Mouse (Mus musculus) lung, adult 2 months (tissue): ENCODE results near the gene Fgd2. TPM values are rescaled to one million over a fixed set of nuclear protein-coding genes. Genes with fewer than 3 reads are reported as not detected.
"Not testable (repeated sequence)": the region's sequence is repeated elsewhere in the genome, so short reads cannot be mapped to it uniquely, and the experiment has no call there.

ENCODE experiments used
- DNase-seq: peaks from one replicate; pipeline ENCODE4 v3.0.0; 2022
- H3K4me1 ChIP-seq: fragments of 200-500 bp; 2 replicates; pipeline ENCODE4 v1.6.1; 2011; ENCODE audit warnings: low read length; ENCODE audit not compliant: control insufficient read depth, insufficient read depth
- H3K4me3 ChIP-seq: fragments of 200-500 bp; replicated peaks from 2 replicates; pipeline ENCODE3; 2011; ENCODE audit warnings: low read depth, mild to moderate bottlenecking, control low read depth, low read length; ENCODE audit errors: extremely low read depth
- CTCF ChIP-seq: fragments of 200-500 bp; IDR thresholded peaks from 2 replicates; pipeline ENCODE4 v1.5.1; 2011; ENCODE audit warnings: mild to moderate bottlenecking, low read length, control low read depth; ENCODE audit not compliant: insufficient read depth
- POLR2A ChIP-seq: fragments of 200-500 bp; IDR thresholded peaks from 2 replicates; pipeline ENCODE4 v1.6.1; 2011; ENCODE audit warnings: low read depth, mild to moderate bottlenecking, control low read depth, low read length, borderline replicate concordance; ENCODE audit errors: extremely low read depth
- WGBS: fragments of 180-500 bp; shearing (Covaris S2); methylation state at CpG from one replicate; pipeline ENCODE4 v1.1.7; 2018; 5-methylcytosine and 5-hydroxymethylcytosine counted together
- polyA plus RNA-seq: library from polyadenylated mRNA; depleted of rRNA; stranded (reverse); fragments of >200 nt; gene quantifications from 2 replicates; pipeline ENCODE4 v1.2.3, GENCODE M21; 2012

Fgd2 gene
- polyA plus RNA-seq, 1 experiment = 44.3 TPM

DNA sequence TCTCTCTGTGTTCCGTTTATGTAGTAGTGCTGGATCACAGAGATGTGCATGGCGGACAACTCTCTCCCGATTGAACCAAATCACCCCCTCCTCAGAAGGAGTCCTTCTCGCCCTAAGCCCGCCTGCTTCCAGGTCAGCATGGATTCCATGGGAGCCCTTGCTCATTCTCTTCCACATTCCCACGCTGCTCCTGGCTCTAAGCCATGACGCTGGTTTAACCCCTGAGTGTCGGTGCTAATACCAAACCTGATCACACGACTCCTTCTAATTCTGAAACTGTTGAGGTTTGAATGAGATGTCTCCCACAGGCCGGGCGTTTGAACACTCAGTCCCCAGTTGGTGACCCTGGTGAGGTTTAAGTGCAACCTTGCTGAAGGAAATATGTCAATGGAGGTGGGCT lies 21.7 kb downstream of the Fgd2 start:
- no peak for DNase-seq
- H3K4me1 ChIP-seq = no peaks in the 10 kb centered on the region
- 60% methylated on average over 11 of the region's 11 CpGs for WGBS
- no peak for TF ChIP-seq POLR2A
- no peak for TF ChIP-seq CTCF
- H3K4me3 ChIP-seq = no peak overlapping the region

DNA sequence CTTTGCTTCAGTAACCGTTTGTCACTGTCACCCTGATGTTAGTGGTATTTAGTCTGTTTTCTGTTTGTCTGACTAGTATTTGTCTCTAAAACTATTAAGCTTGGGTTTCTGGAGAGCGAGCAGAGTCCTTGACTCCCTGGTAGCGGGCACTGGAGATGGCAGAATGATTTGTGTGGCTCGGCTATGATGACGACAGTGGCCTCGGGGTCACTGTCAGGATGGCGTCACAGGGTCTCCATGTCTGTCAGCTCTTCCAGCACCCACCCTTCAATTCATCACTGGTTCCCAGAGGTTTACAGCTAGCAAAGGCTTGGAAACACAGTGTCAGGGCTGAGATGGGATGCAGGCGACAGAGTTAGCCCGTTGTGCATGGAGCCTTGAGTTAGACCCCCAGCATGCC lies 23.2 kb downstream of the Fgd2 start:
- DNase-seq = no peak
- Histone ChIP-seq H3K4me1 (no peaks in the 10 kb centered on the region), H3K4me3 (no peak overlapping the region)
- WGBS = 77% methylated on average over 9 of the region's 9 CpGs
- TF ChIP-seq CTCF (no peak), POLR2A (no peak)

DNA sequence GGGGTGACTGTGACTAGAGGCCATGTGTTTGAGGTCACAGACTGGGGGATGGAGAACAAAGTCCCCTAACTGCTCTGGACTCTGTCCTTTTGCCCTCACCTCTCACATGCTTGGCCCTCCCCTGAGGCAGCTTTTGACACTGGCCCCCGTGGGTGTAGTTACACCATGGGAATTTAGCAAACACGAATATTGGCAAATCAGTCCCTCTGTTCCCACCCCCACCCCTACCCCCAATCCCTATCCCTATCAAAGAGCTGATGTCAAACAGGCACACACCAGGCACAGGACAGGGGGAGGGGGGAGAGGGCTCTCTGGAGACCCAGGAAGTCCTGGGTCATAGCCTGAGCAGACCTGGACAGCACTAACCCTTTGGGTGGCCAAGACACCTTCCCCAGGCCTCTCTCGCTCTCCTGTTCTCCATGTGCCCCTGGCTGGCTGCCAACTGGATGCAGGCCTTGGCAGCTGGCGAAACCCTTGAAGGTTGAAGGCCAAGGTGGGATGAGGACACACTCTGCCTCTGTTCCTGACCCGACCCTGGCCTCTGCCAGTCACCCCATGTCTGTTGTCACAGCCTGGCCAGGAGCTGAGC lies 24.2 kb downstream of the Fgd2 start:
- Histone ChIP-seq H3K4me1 (no peaks in the 10 kb centered on the region), H3K4me3 (no peak overlapping the region)
- DNase-seq = peak; percentile 50
- no peak for TF ChIP-seq POLR2A
- no peak for TF ChIP-seq CTCF
- 35% methylated on average over 5 of the region's 5 CpGs for WGBS

DNA sequence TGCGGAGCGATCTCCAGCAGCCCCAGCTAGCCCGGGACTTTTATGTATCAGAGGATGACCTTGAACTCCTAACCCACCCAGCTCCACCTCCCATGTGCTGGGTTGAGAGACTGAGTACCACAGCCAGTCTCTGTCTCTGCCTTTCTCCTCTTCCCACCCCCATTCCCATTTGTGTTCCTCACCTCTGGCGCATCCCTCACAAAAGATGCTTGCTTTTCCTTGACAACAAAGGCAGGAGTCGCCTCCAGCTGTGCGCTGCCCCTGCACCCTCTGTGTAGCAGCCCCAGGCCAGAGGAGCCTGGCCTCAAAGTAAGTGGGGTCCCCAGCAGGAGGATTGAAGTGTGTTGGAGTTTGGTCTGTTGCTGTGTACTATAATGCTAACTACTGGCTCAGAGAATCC lies 25.0 kb downstream of the Fgd2 start:
- no peak overlapping the region for H3K4me3 ChIP-seq
- 78% methylated on average over 6 of the region's 6 CpGs for WGBS
- no peak for DNase-seq
- TF ChIP-seq CTCF (no peak), POLR2A (no peak)
- no peaks in the 10 kb centered on the region for H3K4me1 ChIP-seq

DNA sequence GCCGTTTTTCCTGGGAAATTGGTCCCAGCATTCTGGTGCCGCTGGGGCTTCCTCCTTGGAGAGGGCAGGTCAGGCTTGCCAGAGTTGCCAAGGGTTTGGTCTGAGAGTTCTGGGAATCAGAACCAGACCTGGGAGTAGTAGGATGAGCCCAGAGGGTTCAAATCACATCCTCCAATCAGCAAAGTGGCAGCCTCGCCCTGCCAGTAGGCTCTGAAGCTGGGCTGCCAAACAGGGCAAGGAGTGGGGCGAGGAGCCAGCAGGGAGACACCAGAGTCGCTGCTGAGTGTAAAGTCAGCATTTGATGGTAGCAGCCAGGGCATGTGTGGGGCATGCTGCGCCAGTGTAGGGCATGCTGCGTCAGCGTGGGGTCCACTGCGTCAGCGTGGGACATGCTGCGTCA lies 28.3 kb downstream of the Fgd2 start:
- no peak overlapping the region for H3K4me3 ChIP-seq
- no peak for DNase-seq
- H3K4me1 ChIP-seq = peaks cover 8% of the 10 kb centered on the region; the same call in 1 of the 2 replicates
- no peak for TF ChIP-seq POLR2A
- no peak for TF ChIP-seq CTCF
- WGBS = 82% methylated on average over 11 of the region's 11 CpGs

DNA sequence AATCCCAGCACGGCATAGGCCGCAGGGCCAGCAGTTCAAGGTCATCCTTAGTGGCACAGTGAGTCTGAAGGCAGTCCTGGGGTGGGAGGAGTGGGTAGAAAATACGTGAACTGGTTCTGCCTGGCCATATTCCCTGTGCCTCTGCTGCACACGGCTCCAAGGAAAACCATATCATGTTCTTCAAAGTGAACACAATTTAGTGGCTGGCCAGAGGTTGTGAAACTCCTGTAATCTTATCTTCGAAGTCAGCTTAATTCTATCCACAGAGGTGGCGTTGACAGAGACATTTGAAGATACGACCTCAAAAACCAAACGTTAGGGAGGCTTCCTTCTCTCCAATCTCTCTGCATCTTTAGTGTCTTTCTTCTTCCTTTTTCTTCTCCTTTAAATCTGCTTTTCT lies 30.6 kb downstream of the Fgd2 start:
- DNase-seq = no peak
- WGBS = 63% methylated on average over 8 of the region's 8 CpGs
- TF ChIP-seq POLR2A (no peak), CTCF (no peak)
- H3K4me3 ChIP-seq = no peak overlapping the region
- peaks cover 15% of the 10 kb centered on the region for H3K4me1 ChIP-seq

DNA sequence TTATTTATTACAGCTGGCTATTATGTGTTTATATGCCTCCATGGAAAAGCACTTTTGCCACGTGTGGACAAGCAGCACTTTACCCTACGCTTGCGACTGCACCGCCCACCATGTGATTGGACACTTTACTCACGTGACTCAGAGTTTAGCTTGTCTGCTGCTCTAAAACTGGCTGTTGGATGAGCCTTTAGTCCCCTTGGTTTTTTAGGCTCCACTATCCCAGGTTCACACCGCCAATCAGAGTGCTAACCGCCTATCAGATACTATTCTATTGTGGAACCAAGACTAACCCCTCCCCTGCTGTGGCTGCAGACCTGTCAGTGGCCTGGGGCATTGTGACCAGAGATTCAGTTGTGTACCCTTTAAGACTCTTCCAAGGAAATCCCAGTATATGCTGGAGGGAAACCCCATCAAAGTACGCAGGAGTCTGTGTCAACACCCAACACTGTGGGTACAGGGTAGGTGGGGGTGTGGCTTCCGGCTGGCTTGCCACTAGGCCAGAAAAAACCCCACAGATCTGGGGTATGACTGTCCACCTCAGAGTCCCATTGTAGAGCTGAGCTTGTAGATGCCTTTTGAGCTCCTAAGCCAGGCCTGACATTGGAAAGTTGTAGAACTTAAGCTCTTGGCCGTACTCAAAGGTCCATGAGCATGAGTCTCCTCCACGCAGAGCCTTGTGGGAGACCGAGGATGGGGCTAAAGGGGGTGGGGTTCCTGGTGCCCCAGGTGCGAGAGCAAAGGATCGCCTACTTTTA lies 32.8 kb downstream of the Fgd2 start:
- WGBS = 50% methylated on average over 14 of the region's 14 CpGs
- peaks cover 18% of the 10 kb centered on the region for H3K4me1 ChIP-seq
- no peak for DNase-seq
- TF ChIP-seq CTCF (no peak), POLR2A (no peak)
- H3K4me3 ChIP-seq = no peak overlapping the region

DNA sequence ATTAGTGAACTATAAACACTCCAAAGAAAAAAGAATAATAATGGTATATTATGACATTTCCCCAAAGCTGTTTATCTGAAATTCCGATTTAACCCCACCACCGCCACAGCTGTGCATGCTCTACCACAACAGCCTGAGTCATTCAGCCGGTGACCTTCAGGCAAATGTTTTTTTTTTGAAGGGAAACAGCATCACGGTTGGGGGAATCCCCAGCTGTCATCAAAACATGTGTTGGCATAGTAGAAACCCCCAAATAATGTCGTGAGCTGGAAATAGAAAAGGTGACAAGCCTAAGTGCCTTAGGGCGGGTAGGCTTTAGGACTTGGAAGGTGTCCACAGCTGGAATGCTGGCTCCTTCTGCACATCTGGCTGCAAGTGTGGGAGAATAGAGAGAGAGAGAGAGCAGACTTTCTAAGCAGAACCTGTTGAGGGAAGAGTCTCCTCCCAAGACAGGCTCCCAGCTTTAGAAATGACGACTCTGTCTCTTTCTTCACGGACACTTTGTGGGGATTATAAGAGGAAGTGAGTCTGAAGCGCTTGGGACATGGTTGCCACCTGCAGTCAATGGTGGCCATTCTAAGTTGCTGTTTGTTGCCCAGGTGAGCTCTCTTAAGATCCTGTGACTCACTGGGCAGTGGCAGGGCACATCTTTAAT lies 33.5 kb downstream of the Fgd2 start:
- DNase-seq = no peak
- WGBS = 32% methylated on average over 9 of the region's 9 CpGs
- H3K4me3 ChIP-seq = no peak overlapping the region
- TF ChIP-seq POLR2A (no peak), CTCF (no peak)
- peaks cover 18% of the 10 kb centered on the region for H3K4me1 ChIP-seq

DNA sequence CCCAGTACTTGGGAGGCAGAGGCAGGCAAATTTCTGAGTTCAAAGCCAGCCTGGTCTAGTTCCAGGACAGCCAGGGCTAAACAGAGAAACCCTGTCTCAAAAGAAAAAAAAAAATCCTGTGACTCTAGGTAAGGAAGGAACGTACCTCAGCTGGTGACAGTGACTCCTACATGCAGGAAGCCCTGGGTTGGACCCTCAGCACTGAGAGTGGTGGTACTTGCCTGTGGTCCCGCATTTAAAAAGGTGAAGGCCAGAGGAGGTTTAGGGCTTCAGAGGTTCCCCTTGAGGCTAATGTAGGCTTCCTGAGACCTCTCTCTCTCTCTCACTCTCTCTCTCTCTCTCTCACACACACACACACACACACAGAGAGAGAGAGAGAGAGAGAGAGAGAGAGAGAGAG lies 34.0 kb downstream of the Fgd2 start:
- peaks cover 18% of the 10 kb centered on the region for H3K4me1 ChIP-seq
- H3K4me3 ChIP-seq, DNase-seq: not testable (repeated sequence)
- 74% methylated on average over 2 of the region's 2 CpGs for WGBS

DNA sequence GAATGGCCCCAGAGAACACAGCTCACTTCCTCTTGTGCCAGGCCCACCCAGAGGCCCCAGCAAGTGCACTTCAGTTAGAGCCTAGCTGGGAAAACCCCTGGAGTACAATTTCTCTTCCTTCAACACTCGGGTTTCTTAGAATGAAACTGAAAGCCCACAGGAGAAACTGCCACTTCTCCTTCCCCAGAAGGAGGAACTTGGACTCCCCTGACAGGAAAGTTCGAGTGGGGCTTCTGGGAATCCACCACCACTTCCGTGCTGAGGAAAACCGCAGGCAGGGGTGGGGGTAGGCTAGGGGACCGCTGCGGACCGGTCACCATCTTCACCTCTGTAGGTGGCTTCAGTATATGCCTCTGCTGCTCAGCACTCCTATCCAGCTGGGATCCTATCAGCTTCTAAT lies 34.7 kb downstream of the Fgd2 start:
- no peak for TF ChIP-seq CTCF
- no peak for TF ChIP-seq POLR2A
- 15% methylated on average over 7 of the region's 7 CpGs for WGBS
- DNase-seq = peak; percentile 58
- peaks cover 18% of the 10 kb centered on the region for H3K4me1 ChIP-seq
- peak overlapping the region; percentile 8 for H3K4me3 ChIP-seq

DNA sequence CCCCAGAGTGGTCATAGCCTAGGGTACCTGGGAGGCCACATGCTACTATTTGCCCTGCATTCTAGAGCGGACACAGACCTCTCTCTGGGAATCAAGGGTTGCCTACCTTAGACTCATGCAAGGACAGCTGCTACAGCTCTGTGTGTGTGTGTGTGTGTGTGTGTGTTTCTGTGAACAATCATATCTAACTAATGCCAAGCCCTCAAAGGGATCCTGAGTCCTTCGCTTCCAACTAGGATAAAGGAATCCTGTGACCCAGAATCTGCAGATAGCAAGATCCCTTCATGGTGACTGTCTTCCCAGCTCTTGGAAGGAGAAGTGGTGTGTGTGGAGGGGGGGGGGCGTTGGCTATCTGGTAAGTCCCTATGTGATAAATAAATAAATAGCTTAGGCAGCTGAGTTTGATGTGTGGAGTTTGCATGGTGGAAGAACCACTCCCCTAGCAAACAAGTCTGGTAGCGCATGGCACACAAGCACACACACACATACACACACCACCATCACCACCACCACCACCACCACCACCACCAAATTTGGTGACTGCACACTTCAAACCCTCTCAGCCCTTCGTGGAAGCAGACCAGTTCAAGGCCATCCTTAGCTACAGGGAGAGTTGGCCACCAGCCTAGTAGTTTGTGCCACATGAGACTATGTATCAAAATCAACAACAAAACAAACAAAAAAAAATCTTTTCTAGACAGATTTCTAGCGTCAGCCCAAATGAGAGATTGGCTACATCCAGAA lies 35.5 kb downstream of the Fgd2 start:
- 52% methylated on average over 6 of the region's 6 CpGs for WGBS
- DNase-seq = no peak
- Histone ChIP-seq H3K4me1 (peaks cover 18% of the 10 kb centered on the region), H3K4me3 (no peak overlapping the region)
- TF ChIP-seq POLR2A = no peak
- TF ChIP-seq CTCF = no peak
